Mouse (Mus musculus) urinary bladder, postnatal 36 days (tissue): Measurements from ENCODE around the gene Git2.

Experiments used
- DNase-seq, 2 experiments: peaks; one replicate each; pipeline ENCODE4 v3.0.0; 2022; ENCODE audit warnings: low spot score in 2 of 2, mixed read lengths in 1 of 2

Git2 gene

GRCm38 (mm10) chr5:114797253-114797652 lies 21.9 kb upstream of the Git2 start:
- no peak for DNase-seq

GRCm38 (mm10) chr5:114796299-114797012 lies 21.1 kb upstream of the Git2 start:
- no peak for DNase-seq

DNA sequence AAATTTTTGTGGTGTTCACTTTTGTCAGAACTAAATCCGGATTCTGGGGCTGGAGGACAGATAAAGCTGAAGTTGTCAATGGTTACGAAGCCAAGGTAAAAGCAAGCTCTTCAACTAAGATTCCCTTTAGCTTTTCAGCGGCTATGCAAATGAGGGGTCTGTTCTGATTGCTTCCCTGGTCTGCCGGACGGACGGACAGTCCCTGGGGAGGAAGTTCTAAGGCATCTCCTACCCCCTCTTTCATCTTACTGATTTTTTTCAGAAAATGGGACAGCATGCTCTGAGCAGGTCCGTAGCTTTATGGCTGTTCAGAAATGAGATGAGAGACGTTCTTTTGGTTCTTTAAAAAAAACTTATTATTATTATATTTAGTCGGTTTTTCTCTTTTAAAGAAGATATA lies 20.3 kb upstream of the Git2 start:
- no peak for DNase-seq

GRCm38 (mm10) chr5:114795231-114795630 lies 19.9 kb upstream of the Git2 start:
- no peak for DNase-seq

DNA sequence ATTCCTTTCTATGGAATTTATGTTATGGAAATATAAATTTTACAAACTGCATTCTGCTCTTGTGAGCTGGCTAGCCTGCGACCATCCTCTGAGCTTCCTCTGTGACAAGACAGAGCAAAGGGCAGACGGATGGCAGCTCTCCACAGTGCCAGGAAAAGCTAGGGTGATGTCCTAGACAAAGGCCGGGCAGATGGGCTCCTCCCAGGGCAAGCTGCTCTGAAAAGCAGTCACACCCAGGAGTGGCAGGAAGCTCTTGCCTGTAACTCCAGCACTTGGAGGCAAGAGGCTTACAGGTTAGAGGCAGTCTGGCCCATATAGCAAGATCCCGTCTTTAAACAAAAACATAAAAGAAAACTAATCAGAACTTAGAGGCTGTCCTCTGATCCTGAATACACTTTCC lies 19.3 kb upstream of the Git2 start:
- no peak for DNase-seq

DNA sequence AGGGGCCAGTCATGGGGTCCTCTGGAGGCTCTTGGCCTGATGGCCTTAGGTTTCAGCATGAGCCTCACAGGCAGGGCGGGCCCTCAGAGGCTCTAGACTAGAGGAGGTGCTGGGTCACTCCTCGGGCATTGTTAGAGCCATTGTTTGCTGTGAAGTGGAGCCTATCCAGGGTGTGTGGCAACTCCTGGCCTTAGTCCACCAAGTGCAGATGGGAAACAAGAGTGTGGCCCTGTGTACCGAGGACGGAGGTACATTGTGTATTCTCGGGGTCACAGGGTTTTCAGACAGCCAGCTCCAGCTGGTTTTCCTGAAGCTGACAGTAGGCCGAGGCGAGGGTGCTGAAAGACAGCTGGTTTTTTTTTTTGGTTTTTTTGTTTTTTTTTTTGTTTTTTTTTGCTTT lies 18.0 kb upstream of the Git2 start:
- no peak for DNase-seq

DNA sequence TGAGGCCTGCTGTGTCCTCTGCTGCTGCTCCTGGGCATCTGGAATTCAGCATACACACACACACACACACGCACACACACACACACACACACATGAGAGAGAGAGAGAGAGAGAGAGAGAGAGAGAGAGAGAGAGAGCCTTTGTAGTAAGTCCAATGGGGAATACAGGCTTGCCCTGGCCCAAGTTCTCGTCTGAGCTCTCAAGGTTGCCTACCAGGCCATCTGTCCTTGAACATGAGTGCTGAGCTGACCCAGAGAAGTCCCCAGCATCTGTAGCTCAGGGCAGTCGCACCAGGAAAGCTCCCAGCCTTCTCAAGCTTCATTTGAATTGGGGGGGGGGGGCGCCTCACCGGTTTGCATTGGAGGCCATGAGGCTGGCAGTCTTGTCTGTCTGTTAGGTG lies 9.9 kb upstream of the Git2 start:
- DNase-seq: no peak

DNA sequence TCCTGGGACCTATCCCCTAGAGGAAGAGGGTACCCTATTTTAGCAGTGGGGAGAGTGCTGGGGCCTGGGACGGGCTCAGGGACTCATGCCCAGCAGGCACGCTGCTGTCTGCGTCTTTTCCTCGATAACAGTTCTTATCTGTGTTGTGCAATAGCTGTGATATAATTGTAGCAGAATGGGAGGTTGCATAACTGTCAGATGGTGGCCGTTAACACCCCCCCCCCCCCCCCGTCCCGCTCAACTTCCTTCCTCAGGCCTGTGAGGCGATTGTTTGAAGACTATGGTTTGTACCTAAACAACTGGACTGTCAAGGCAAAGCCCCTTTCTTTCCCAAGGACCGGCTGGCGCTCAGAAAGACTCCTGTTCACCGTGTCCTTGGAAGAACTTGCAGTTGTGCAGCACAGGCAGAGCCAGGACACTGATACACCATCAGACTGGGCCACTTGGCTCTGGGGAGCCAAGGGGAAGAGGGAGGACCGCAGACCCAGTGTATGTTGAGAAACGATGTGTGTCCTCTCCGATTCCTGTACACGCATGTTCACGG lies 9.4 kb upstream of the Git2 start:
- peak in 1 of 2 experiments; percentile 40 for DNase-seq

DNA sequence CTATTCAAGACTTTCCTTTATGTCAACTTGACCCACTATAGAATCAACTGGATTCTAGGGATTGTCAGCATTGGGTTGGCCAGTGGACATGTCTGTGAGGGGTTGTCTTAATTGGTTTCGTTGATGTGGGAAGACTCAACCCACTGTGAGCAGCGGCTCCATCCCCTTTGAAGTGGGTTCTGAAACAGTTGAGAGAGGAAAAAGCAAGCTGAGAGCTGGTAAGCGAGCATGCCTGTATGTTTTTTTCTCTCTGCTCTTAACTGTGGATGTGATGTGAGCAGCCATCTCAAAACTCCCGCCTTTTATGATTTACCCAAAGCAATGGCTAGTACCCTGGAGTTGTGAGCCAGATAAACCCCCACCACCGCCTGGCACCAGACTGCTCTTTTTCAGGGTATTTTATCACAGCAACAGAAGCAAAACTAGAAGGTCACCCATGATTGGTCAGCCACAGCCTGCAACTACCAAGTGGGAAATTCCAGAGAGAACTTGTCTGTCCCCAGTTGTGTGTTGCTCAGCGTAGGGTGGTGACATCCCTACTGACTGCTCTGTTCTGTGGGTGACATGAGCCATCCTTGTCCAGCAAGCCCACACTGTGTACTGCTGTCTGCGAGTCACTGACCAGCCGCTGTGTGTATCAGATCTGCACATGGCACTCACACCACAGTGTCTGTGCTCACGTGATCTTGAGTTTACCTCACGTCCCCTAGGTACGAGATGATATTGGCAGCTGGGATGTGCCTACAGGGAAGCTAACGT lies 8.3 kb upstream of the Git2 start:
- no peak for DNase-seq

DNA sequence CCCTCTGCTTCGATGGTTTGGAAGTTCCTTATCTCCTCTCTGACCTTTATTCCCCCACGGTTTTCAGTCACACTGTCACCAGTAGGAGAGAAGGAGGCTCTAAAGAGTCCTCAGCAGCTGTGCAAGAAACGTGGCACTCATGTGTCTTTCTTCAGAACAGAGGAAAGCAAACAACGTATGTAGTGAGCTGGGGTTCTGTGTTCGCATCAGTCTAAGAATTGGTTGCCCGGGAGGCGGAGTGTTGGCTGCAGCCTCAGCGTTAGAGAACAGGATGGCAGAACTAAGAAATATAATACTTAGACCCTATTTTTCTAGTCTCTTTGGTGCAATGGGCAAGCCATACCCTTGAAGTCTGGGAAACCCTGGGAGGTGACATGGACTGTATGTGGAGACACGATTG lies 7.7 kb upstream of the Git2 start:
- no peak for DNase-seq

DNA sequence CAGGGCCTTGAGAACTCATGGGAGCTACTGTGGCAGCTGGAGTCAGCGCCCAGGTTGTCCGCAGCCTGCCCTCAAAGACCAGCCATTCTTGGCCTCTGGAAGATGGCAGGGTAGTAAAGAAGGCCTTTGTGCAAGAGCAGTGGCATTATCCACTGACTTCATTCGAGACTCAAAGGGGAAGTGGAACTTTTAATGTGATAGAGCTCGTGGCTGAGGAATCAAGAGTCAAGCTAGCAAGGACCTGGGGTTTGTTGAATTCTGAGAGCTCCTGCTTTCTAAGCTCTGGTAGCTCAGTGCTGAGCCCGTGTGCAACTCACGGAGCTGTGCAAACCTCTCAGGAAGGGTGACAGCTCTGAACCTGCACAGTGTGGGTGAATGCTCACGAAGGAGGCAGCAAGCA lies 5.6 kb upstream of the Git2 start:
- DNase-seq: no peak

GRCm38 (mm10) chr5:114779956-114780489 lies 4.7 kb upstream of the Git2 start:
- DNase-seq: no peak

GRCm38 (mm10) chr5:114776174-114776573 lies 857 bp upstream of the Git2 start:
- DNase-seq: no peak

DNA sequence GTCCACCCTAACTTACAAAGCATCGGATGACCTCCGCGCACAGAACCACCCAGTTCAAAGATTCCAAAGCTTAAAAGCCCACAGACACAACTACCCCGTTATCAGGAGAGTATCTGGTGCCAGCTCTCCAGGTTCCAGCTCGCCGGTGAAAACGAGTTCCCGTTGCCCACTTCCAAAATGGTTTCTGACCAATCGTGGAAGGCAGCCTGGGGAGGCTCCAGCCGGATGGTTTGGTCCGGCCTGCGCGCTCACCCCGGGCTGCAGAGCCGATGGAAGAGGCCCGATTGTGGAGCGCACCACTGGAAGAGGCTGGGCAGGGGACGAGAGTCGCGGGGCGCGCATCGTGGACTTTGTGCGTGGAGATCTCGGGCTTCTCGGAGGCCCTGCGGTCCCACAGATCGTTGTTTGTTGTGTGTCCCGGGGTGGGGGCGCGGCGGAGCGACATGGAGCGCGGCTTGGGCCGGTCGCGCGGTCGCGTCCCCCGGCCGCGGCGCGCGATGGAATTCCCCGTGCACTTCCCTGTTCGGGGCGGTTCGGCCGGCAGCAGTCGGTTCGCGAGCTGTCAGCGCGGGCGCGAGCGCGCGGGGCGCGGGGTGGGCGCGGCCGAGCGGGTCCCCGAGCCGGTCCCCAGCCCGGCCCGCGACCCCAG lies 790 bp downstream of the Git2 start, which contains the start of gene Ankrd13a:
TSS of gene Ankrd13a (plus strand) at position 275 of the 649 bp plus-strand sequence.
- DNase-seq: peak; percentile 84 to 92

GRCm38 (mm10) chr5:114773780-114774179 lies 1.5 kb downstream of the Git2 start:
- DNase-seq: peak in 1 of 2 experiments; percentile 9

DNA sequence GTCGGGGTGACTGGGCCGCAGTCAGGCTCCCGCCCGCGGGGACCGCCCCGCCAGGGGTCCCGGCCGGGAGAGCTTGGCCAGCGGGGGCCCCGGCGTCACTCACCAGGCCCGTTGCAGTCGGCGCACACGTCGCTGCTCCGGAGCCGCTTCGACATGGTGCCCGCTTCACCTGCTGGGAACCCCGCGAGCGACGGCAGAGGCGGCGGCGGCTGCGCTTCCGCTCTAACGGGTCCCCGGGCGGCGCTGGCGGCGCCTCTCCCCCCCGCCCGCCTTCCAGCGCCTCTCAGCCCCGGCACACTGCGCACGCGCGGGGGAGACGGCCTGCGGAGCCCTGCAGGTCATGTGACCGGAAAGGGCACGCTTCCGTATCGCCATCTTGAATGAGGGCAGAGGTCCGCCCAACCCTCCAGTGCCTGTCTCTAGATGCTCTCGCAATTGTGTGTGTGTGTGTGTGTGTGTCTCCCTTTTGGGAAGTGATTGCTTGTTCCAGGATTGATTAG lies 2.1 kb downstream of the Git2 start:
- DNase-seq: peak; percentile 88 to 97

GRCm38 (mm10) chr5:114772456-114773203 lies 2.7 kb downstream of the Git2 start:
- peak in 1 of 2 experiments; percentile 47 for DNase-seq

- no peak for DNase-seq
Observed at GRCm38 (mm10) chr5:114771796-114772195, 3.5 kb downstream of the Git2 start.

DNA sequence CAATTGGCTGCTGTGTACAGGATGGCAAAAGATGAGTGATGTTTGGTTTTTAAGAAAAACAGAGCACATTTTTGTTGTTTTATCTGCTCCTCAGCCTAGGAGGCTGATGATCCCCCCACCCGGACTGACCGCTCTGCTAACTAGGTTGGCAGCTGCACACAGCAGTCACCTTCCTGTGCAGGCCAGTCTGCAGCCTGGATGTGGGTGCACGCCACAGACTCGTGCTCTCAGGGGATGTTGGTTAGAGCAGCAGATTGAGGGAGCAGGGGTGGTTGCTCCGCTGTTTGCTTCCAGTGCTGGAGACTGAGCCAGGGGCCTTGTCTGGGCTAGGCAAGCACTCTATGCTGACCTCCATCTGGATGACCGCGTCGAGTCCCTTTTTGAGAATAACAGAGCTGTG lies 5.5 kb downstream of the Git2 start:
- DNase-seq: no peak

DNA sequence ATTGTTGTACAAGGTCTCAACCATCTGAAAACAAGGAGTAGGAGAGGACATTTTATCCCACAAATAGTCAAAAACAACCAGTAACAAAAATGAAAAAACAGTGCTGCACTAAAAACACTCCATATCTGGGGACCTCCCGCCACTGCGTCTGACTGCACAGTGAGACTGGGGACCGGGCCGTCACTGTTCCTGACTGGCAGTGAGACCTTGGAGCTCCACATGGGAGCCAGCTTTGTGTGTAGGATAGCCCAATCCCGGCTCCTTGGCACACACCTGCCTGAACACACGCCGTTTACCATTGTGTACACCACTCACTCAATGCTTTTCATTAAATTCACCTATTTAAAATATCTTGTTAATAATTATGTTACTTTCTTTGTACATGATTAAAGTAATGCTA lies 8.1 kb downstream of the Git2 start:
- no peak for DNase-seq

DNA sequence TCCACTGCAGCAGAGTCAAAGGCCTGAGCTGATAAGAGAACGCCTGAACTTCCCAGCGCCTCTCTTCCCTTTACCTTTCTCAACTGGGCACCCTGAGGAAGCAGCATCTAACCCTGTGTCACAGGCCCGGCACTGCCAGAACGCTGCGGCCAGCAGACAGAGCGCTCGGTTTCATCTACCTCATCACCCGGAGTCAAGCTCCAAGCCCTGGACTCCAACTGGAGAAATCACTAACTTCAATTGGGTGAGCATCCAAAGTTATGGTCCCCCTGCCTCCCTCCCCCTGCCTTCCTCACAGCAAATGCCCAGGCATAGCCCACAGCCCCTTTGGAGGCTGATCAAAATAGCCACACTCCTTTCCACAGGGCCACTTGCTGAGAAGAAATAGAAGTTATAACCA lies 8.6 kb downstream of the Git2 start:
- DNase-seq: no peak
